Mouse (Mus musculus): Measurements from ENCODE around the gene Ms4a18.

- TF ChIP-seq CTCF (IDR thresholded peaks at IDR 0.05; ENCODE audit: extremely low read depth, insufficient read length, insufficient replicate concordance, low read depth, low read length) (no peak), POLR2A (IDR thresholded peaks at IDR 0.05; ENCODE audit: low read depth, low read length) (no peak)
These were observed 37.6 kb downstream of the Ms4a18 start for GRCm38 (mm10) chr19:10980210-10980609.

All from small intestine, adult 2 months (tissue).